Mouse (Mus musculus) limb, embryonic 11.5 days (tissue): ENCODE measurements at regions not wholly inside any gene's neighbourhood (a gene's known extent, or its start where the extent isn't known, plus 50 kb on each side); places are given as distances from the start of the nearest gene placed in this dataset.

Experiments
- ATAC-seq: fragments of 200-750 bp; cut with Nextera tagmentation; 2 replicates; pipeline ENCODE4 v1.8.0; 2017; ENCODE audit warnings: low read depth; ENCODE audit not compliant: insufficient number of reproducible peaks, low FRiP score, low TSS enrichment
- DNase-seq: peaks from one replicate; pipeline ENCODE4 v3.0.0-alpha.2; 2015; ENCODE audit warnings: low spot score
- H3K27ac ChIP-seq: fragments of 300-500 bp; sonication (generic); replicated peaks from 2 replicates; pipeline ENCODE4 v1.5.1; 2014; ENCODE audit warnings: low read depth, mild to moderate bottlenecking, low read length
- H3K27me3 ChIP-seq: fragments of 300-500 bp; sonication (generic); 2 replicates; pipeline ENCODE4 v1.6.1; 2014; ENCODE audit warnings: mild to moderate bottlenecking, low read length, mixed read lengths; ENCODE audit not compliant: control insufficient read depth, insufficient read depth
- H3K36me3 ChIP-seq: fragments of 300-500 bp; sonication (generic); 2 replicates; pipeline ENCODE4 v1.6.1; 2014; ENCODE audit warnings: mild to moderate bottlenecking, low read length, moderate library complexity, mixed read lengths; ENCODE audit not compliant: control insufficient read depth, insufficient read depth
- H3K4me1 ChIP-seq: fragments of 300-500 bp; sonication (generic); 2 replicates; pipeline ENCODE4 v1.6.1; 2014; ENCODE audit warnings: low read length, mixed read lengths; ENCODE audit not compliant: control insufficient read depth, insufficient read depth
- H3K4me2 ChIP-seq: fragments of 300-500 bp; sonication (generic); 2 replicates; pipeline ENCODE4 v1.6.1; 2014; ENCODE audit warnings: low read depth, mild to moderate bottlenecking, moderate library complexity; ENCODE audit not compliant: severe bottlenecking
- H3K4me3 ChIP-seq: fragments of 300-500 bp; sonication (generic); 2 replicates; pipeline ENCODE4 v1.5.1; 2014; ENCODE audit warnings: low read depth, low read length
- H3K9ac ChIP-seq: fragments of 300-500 bp; sonication (generic); 2 replicates; pipeline ENCODE4 v1.6.1; 2014; ENCODE audit warnings: mild to moderate bottlenecking, low read length
- H3K9me3 ChIP-seq: fragments of 300-500 bp; sonication (generic); 2 replicates; pipeline ENCODE4 v1.6.1; 2016; ENCODE audit warnings: low read length; ENCODE audit not compliant: control insufficient read depth
- WGBS: fragments of 180-500 bp; shearing (Covaris S2); extraction: QIAGEN DNeasy Blood & Tissue Kit; methylation state at CpG from one replicate; pipeline ENCODE4 v1.1.7; 2014; 5-methylcytosine and 5-hydroxymethylcytosine counted together

DNA sequence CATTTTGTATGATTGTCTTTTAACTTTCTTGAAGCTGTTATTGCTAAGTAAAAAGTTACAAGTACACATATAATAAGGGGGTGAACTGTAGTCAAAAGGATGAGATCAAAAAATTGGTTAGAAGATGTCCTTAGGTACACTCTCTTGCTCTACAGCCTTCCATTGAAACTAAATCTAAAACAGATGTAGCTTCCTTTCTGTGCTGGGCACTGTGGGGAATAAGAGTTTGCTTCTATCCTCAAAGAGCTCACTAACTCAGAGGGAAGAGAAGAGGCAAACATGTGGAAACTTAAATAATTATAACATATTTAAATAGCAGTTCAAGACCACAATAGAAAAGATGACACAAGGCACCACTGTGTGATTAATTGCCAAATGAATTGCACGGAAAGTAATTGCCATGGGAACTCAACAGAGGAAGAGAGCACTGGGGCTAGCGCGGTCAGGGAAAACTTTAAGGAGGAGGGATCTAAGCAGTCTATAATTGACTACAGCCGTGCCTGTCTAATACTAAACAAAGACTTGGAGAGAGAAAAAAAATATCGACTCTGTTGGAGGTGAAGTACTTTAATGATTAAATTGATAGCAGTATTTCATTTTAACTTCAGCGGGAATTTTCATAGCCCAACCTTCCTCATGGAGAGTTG is 57.9 kb upstream of the Ammecr1 start:
- Histone ChIP-seq H3K27ac (no peak overlapping the region; the same call in 1 of the 2 replicates), H3K4me2 (no peak overlapping the region), H3K9ac (no peak overlapping the region), H3K4me1 (no peaks in the 10 kb centered on the region), H3K9me3 (no peaks in the 10 kb centered on the region), H3K27me3 (no peaks in the 10 kb centered on the region), H3K4me3 (no peak overlapping the region), H3K36me3 (no peaks in the 10 kb centered on the region)
- ATAC-seq (peak; percentile 57; the same call in 1 of the 2 replicates), DNase-seq (peak; percentile 30)
- WGBS = 44% methylated on average over 6 of the region's 6 CpGs

DNA sequence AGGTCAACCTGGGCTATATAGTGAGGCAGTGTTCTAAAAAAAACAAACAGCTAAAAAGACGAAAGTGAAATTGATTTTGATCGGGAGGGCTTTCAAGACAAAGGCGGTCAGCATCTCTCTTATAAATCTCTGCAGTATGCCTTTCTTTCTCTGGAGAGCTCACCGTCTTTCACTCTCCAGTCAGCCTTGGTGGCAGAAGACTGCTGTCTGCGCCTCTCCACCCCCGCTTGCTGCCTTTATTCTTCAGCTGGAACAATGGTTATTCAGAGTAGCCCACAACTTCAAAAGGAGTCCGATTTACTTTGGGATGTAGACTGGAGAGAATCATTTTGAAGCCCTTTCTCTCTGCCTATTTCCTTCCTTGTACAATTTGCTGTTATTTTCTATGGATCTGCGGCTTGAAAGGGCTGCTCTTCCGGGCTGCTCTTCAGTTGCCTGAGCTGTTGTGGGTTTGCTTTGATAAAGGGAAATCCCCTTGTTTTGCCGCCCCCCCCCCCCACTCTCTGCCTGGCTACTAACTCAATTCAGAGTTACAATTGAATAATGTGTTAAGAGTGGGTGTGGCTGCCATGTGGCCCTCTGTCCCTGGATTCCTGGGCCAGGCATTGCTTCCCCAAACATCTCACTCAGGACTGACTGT is 64.0 kb upstream of the Ammecr1 start:
- no peaks in the 10 kb centered on the region for H3K4me1 ChIP-seq
- H3K4me2 ChIP-seq = no peak overlapping the region
- H3K9me3 ChIP-seq = no peaks in the 10 kb centered on the region
- no peaks in the 10 kb centered on the region for H3K27me3 ChIP-seq
- no peak overlapping the region for H3K9ac ChIP-seq
- H3K4me3 ChIP-seq = no peak overlapping the region
- no peaks in the 10 kb centered on the region for H3K36me3 ChIP-seq
- ATAC-seq = no peak
- no peak for DNase-seq
- H3K27ac ChIP-seq = no peak overlapping the region
- WGBS = 45% methylated on average over 10 of the region's 10 CpGs

DNA sequence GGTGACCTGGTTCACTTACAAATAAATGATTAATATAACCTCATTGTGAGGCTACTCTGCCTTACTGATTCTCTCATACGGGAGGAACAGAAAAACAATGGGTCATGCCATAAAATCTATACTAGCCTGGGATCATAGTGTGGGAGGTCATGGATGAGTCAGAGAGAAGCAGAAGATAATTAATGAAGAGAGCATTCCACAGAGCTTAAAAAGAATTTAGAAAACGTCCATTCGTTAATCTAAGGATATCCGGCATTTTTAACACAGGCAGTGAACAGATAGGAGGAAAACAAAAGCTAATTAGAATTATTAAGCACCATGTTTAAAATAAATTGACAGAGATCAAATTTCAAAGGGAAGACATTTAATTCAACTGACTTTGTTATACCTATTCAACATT is 59.5 kb upstream of the Rtl9 start:
- Histone ChIP-seq H3K9ac (no peak overlapping the region), H3K9me3 (no peaks in the 10 kb centered on the region), H3K27me3 (peaks cover 5% of the 10 kb centered on the region; the same call in 1 of the 2 replicates), H3K4me1 (no peaks in the 10 kb centered on the region), H3K4me3 (no peak overlapping the region), H3K36me3 (no peaks in the 10 kb centered on the region), H3K4me2 (no peak overlapping the region), H3K27ac (no peak overlapping the region)
- 76% methylated on average over 4 of the region's 4 CpGs for WGBS
- ATAC-seq (no peak), DNase-seq (no peak)

- no peaks in the 10 kb centered on the region for H3K36me3 ChIP-seq
- no peaks in the 10 kb centered on the region for H3K4me1 ChIP-seq
- H3K9ac ChIP-seq = no peak overlapping the region
- WGBS = 98% methylated on average over 4 of the region's 4 CpGs
- no peak overlapping the region for H3K27ac ChIP-seq
- ATAC-seq (no peak), DNase-seq (no peak)
- H3K4me3 ChIP-seq = no peak overlapping the region
- H3K4me2 ChIP-seq = no peak overlapping the region
- H3K27me3 ChIP-seq = no peaks in the 10 kb centered on the region
- H3K9me3 ChIP-seq = no peaks in the 10 kb centered on the region
These were observed 55.1 kb upstream of the Rtl9 start for GRCm38 (mm10) chrX:143044296-143044695.

DNA sequence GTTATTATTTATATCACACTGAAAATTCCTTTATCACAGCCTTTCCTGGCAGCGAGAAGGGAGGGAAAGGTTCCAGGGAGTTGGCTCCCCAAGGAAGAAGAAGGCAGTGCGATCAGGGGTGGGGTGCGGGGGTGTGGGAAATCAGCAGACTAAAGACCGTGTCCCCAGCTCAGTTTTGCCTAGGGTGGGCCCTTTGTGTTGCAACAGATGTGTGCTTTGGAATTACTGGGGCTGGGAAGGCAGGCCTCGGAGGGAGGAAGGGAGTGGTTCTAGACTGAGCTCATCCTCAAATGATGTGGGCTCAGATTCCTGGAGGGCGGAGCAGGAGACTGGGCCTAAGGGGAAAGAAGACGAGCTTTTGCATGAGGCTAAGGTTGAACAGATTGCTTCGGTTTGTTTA is 53.1 kb upstream of the Rtl9 start:
- no peak overlapping the region for H3K4me2 ChIP-seq
- no peaks in the 10 kb centered on the region for H3K36me3 ChIP-seq
- H3K27me3 ChIP-seq = no peaks in the 10 kb centered on the region
- no peak overlapping the region for H3K27ac ChIP-seq
- H3K9ac ChIP-seq = no peak overlapping the region
- no peak for DNase-seq
- no peaks in the 10 kb centered on the region for H3K4me1 ChIP-seq
- no peaks in the 10 kb centered on the region for H3K9me3 ChIP-seq
- no peak for ATAC-seq
- 77% methylated on average over 8 of the region's 8 CpGs for WGBS
- H3K4me3 ChIP-seq = no peak overlapping the region
